Mouse (Mus musculus): ENCODE data around the gene Synj2. TPM values are rescaled to one million over a fixed set of nuclear protein-coding genes. Genes with fewer than 3 reads are reported as not detected.

Gene Synj2
- total RNA-seq, 2 experiments from 2014 or later, result 64.0 to 66.9 TPM

GRCm38 (mm10) chr17:6054934-6055355 lies 113.9 kb downstream of the Synj2 start:
- DNase-seq, result no peak

GRCm38 (mm10) chr17:6062793-6063192 lies 121.7 kb downstream of the Synj2 start:
- no peak for DNase-seq

- no peak for DNase-seq
These were observed 122.5 kb downstream of the Synj2 start for GRCm38 (mm10) chr17:6063532-6063931.

- no peak for DNase-seq
These were observed 124.9 kb downstream of the Synj2 start for GRCm38 (mm10) chr17:6066021-6066420.

DNA sequence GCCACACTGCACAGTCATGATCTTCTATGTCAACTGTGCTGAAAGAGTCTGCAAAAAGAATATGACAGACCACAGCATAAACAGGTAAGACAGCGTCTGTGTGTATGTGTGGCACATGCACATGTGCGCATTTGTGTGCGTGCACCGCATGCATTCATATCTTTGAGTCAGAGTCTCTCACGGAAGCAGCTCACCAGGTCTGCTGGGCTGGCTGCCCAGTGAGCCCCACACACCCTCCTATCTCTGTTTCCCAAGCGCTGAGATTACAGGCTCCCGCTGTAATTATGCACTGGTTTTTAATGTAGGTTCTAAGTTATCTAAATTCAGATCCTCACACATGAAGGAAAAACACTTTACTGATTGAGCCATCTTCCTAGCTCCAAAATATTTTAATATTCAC lies 126.5 kb downstream of the Synj2 start:
- DNase-seq, result no peak

GRCm38 (mm10) chr17:6069866-6070265 lies 128.8 kb downstream of the Synj2 start:
- DNase-seq, result no peak

DNA sequence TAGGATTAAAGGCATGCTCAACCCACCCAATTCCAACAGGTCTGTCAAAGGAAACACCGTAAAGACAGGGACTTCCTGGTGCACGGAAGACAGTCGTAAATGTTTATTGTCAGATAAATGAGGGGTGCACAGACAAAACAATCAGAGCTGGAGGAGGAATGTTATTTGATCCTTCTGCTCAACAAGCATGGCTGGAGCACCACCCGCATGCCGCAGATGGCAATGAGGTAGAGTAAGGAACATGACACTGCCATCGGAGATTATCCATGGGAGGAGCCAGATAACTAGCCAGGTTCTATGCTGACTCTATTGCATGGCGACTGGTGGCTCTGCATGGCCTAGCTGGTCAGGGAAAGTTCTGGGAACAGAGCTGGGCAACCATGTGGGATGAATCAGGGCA lies 132.3 kb downstream of the Synj2 start:
- no peak for DNase-seq

- DNase-seq, result peak; percentile 98
These were observed 138.4 kb downstream of the Synj2 start, which contains the start of the genes Serac1 and Gtf2h5 for GRCm38 (mm10) chr17:6079287-6080122. Serac1 (minus strand) TSS chr17:6079741. Gtf2h5 (plus strand) TSS chr17:6079786.

GRCm38 (mm10) chr17:6083323-6083890 lies 142.3 kb downstream of the Synj2 start:
- peak in 1 of 2 experiments; percentile 34 for DNase-seq

- no peak for DNase-seq
These were observed 150.5 kb downstream of the Synj2 start for GRCm38 (mm10) chr17:6091604-6092003.

Other genes starting within 250 kb of the Synj2 start
- gene Snx9, start 100.0 kb upstream of the Synj2 start, total RNA-seq (2021), result 10 to 100 TPM; 13.8 to 14.7 TPM
- 10 to 100 TPM; 16.0 to 18.2 TPM for gene Serac1, start 138.5 kb downstream of the Synj2 start, total RNA-seq (2021)
- 100 to 1,000 TPM; 123 to 136 TPM for gene Gtf2h5, start 138.5 kb downstream of the Synj2 start, total RNA-seq (2021)
- gene Tulp4, start 165.2 kb downstream of the Synj2 start, total RNA-seq (2021), result 100 to 1,000 TPM; 291 to 299 TPM